Mouse (Mus musculus): ENCODE measurements around the gene Pik3cg. TPM values are rescaled to one million over a fixed set of nuclear protein-coding genes. Genes with fewer than 3 reads are reported as not detected.
A peak's percentile ranks its signal among the peaks of the same experiment; 100 is the strongest.
"Not testable (repeated sequence)": the region's sequence is repeated elsewhere in the genome, so short reads cannot be mapped to it uniquely, and the experiment has no call there.

Gene Pik3cg
- 0.03 TPM in 1 of 2 replicates, not detected in the other for polyA plus RNA-seq (2012)

DNA sequence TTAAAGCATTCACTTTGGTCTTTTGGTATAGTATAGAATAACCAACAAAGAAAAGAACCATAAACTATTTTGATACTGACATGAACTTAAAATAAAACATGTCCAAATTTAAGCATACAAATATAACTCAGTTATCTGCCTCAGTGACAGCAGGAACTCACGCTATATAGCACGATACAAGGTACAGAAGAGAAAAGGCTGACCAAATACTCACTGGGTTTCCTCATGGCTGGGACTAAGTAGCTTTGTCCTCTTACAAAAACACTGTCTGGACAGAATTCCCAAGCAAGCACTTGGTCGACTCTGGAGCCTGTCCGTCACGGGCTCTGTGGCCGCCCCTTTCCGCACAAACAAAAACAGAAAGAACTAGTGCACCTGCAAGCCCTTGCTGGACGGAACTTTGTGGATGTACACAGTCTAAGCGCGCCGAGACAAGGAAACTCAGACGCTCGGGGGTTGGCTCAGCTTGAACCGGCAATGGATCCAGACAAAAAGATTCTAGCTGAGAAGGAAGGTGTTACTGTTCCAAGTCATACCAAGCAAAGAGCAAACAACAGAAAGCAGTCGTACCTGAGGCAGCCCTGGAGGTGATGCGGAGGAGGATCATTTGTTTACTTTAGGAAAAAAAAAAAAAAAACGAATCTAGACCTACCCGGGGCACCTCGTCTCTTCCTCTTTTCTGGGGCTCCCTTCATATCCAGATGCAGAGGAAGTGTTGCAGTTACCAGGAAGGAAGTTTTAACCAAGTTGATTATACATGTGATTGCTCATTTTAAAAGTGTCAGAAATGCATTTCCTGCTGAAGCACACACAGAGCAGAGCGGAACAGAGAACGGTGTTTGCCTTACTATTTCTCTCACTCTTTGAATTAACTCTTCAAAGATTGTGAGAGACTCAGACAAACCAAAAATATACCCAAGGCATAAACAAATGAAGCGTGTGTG lies at the start of gene Pik3cg:
TSS of gene Pik3cg (minus strand) at position 712 of the 944 bp plus-strand sequence.
- no peaks in the 10 kb centered on the region for H3K27me3 ChIP-seq (ENCODE audit: control insufficient read depth)
- H3K4me3 ChIP-seq (replicated peaks), result peak within 1 kb of the TSS; percentile 72
- peaks cover 12% of the 10 kb centered on the region for H3K36me3 ChIP-seq (ENCODE audit: control insufficient read depth)
- peaks cover 25% of the 10 kb centered on the region for H3K4me1 ChIP-seq (ENCODE audit: control insufficient read depth)
- H3K9me3 ChIP-seq (ENCODE audit: control insufficient read depth, low read length), result no peaks in the 10 kb centered on the region
- TF ChIP-seq TAL1 (IDR thresholded peaks at IDR 0.05; ENCODE audit: low read length), result no peak
- TF ChIP-seq GATA1 (IDR thresholded peaks at IDR 0.05; ENCODE audit: low read length), result no peak

DNA sequence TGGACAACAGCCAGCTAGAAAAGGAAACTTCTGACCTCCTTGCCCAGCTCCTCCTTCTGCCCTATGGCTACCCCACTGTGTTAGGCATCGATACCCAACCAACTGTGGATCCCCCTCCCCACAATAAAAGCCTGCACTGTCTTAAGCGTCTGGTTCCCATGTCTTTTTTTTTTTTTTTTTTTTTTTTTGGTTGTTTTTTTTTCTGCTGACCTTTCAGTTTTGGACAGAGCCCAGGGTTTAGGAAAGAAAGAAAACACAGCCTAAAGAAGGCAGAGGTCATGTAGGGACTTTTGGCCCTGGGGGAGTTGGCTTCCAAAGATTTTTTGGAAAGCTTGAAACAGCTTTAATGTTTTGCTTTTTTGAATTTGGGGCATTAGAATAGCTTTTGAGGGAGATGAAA lies 40.0 kb upstream of the Pik3cg start:
- peaks cover 5% of the 10 kb centered on the region for H3K27me3 ChIP-seq (ENCODE audit: control insufficient read depth)
- H3K4me1 ChIP-seq (ENCODE audit: control insufficient read depth), result peaks cover 11% of the 10 kb centered on the region
- H3K36me3 ChIP-seq (ENCODE audit: control insufficient read depth), result no peaks in the 10 kb centered on the region; the same call in 1 of the 2 replicates
- no peak overlapping the region for H3K4me3 ChIP-seq (replicated peaks)
- TF ChIP-seq GATA1 (IDR thresholded peaks at IDR 0.05; ENCODE audit: low read length) (no peak), TAL1 (IDR thresholded peaks at IDR 0.05; ENCODE audit: low read length) (no peak)
- peaks cover under 1% of the 10 kb centered on the region for H3K9me3 ChIP-seq (ENCODE audit: control insufficient read depth, low read length)

DNA sequence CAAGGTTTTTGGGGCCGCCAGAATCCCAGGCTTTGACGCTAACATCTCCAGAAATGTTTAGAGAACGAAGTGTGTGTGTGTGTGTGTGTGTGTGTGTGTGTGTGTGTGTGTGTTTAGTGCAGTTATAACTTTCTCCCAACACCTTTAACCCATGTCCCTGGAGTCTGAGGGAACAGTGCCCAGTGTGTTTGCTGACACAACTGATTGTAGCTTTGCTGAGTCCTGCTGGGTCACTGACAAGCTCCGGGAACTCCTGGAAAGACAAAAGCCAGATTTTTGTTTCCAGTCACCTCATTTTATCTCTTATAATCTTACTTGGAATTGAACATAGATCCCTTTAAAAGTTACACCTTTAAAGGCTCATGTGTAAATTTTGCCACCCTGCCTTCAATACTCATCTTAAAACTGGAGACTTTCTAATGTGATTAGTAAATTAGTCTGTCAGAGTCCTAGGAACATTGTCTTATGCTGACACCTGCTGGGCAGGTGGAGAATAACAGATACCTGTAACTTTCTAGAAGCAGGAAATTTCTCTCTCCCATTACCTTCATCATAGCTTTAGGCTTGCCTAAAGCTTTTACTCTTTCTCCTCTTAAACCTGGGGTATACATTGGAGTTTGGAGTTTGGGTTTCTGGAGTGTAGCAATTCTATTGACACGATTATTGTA lies 37.2 kb upstream of the Pik3cg start:
- Histone ChIP-seq H3K27me3 (ENCODE audit: control insufficient read depth) (peaks cover 5% of the 10 kb centered on the region), H3K36me3 (ENCODE audit: control insufficient read depth) (peaks cover 10% of the 10 kb centered on the region), H3K4me3 (replicated peaks) (no peak overlapping the region), H3K9me3 (ENCODE audit: control insufficient read depth, low read length) (peaks cover 25% of the 10 kb centered on the region), H3K4me1 (ENCODE audit: control insufficient read depth) (peaks cover 33% of the 10 kb centered on the region)
- TF ChIP-seq GATA1 (IDR thresholded peaks at IDR 0.05; ENCODE audit: low read length), result no peak
- no peak for TF ChIP-seq TAL1 (IDR thresholded peaks at IDR 0.05; ENCODE audit: low read length)

DNA sequence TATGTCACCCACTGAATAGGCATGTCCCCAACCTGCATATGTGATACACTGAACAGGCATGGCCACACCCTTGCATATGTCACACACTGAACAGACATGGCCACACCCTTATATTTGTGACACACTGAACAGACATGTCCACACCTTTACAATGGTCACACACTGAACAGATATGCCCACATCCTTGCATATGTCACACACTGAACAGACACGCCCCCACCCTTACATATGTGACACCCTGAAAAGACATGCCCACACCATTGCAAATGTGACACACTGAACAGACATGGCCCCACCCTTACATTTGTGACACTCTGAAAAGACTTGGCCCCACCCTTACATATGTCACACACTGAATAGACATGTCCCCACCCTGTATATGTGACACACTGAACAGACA lies 35.1 kb upstream of the Pik3cg start:
- TF ChIP-seq TAL1 (IDR thresholded peaks at IDR 0.05; ENCODE audit: low read length) (no peak), GATA1 (IDR thresholded peaks at IDR 0.05; ENCODE audit: low read length) (no peak)
- H3K4me1 ChIP-seq (ENCODE audit: control insufficient read depth), result peaks cover 54% of the 10 kb centered on the region
- no peak overlapping the region for H3K4me3 ChIP-seq (replicated peaks)
- peaks cover 2% of the 10 kb centered on the region; the same call in 1 of the 2 replicates for H3K27me3 ChIP-seq (ENCODE audit: control insufficient read depth)
- H3K36me3 ChIP-seq (ENCODE audit: control insufficient read depth), result peaks cover 12% of the 10 kb centered on the region
- peaks cover 25% of the 10 kb centered on the region for H3K9me3 ChIP-seq (ENCODE audit: control insufficient read depth, low read length)

DNA sequence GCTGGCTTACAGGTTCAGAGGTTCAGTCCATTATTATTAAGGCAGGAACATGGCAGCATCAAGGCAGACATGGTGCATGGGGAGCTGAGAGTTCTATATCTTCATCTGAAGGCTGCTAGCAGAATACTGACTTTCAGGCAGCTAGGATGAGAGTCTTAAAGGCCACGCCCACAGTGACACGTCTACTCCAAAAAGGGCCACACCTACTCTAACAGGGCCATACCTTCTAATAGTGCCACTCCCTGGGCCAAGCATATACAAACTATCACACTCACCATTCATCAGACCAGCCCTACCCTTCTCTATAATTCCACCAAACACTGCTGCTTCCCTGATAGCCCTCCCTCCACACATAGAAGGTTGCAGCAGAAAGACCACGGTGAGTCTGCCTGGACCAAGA lies 30.7 kb upstream of the Pik3cg start:
- Histone ChIP-seq H3K9me3 (ENCODE audit: control insufficient read depth, low read length) (peaks cover 25% of the 10 kb centered on the region), H3K4me1 (ENCODE audit: control insufficient read depth) (peaks cover 90% of the 10 kb centered on the region), H3K36me3 (ENCODE audit: control insufficient read depth) (peaks cover 12% of the 10 kb centered on the region)
- not testable (repeated sequence) for H3K4me3 ChIP-seq (replicated peaks); H3K27me3 ChIP-seq (ENCODE audit: control insufficient read depth)

DNA sequence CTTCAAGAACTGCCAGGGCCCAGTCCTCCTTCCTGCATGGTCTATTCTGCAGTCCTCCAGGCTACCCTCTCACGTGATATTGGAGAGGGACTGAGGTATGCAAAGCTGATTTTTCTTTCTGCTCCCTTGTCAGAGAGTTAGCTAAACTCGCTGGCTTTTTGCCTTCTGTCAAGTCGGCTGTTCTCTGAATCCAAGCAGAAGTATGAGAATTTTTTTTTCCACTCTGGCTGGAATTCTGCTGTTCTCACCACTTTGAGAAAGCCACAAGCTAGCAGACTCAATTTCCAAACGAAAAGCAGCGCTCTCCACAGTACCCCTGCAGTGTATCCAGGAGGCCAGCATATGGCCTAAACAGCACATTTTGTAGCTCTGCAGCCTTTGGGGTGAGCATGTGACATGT lies 30.0 kb upstream of the Pik3cg start:
- no peak overlapping the region for H3K4me3 ChIP-seq (replicated peaks)
- H3K27me3 ChIP-seq (ENCODE audit: control insufficient read depth), result no peaks in the 10 kb centered on the region
- H3K4me1 ChIP-seq (ENCODE audit: control insufficient read depth), result peaks cover 90% of the 10 kb centered on the region
- peaks cover 12% of the 10 kb centered on the region for H3K36me3 ChIP-seq (ENCODE audit: control insufficient read depth)
- TF ChIP-seq GATA1 (IDR thresholded peaks at IDR 0.05; ENCODE audit: low read length) (no peak), TAL1 (IDR thresholded peaks at IDR 0.05; ENCODE audit: low read length) (no peak)
- peaks cover 23% of the 10 kb centered on the region for H3K9me3 ChIP-seq (ENCODE audit: control insufficient read depth, low read length)

DNA sequence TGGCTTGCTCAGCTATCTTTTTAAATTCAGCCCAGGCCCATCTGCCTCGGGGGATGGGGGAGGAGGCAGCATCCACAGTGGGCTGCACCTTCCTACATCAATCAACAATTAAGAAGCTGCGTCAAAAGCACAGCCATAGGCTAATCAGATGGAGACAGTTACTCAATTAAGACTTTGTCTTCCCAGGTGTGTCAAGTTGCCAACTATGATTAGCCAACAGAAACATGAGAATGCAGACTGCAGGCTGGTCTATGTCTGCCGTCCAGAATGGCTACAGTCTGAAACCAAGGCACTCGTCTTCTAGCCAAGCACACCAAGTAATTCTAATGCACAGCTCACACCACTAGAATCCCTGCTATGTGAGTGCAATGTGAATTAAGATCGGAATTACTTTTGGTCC lies 29.4 kb upstream of the Pik3cg start:
- TF ChIP-seq TAL1 (IDR thresholded peaks at IDR 0.05; ENCODE audit: low read length) (no peak), GATA1 (IDR thresholded peaks at IDR 0.05; ENCODE audit: low read length) (no peak)
- Histone ChIP-seq H3K4me1 (ENCODE audit: control insufficient read depth) (peaks cover 90% of the 10 kb centered on the region), H3K9me3 (ENCODE audit: control insufficient read depth, low read length) (peaks cover 17% of the 10 kb centered on the region), H3K4me3 (replicated peaks) (no peak overlapping the region), H3K27me3 (ENCODE audit: control insufficient read depth) (no peaks in the 10 kb centered on the region), H3K36me3 (ENCODE audit: control insufficient read depth) (peaks cover 12% of the 10 kb centered on the region)

DNA sequence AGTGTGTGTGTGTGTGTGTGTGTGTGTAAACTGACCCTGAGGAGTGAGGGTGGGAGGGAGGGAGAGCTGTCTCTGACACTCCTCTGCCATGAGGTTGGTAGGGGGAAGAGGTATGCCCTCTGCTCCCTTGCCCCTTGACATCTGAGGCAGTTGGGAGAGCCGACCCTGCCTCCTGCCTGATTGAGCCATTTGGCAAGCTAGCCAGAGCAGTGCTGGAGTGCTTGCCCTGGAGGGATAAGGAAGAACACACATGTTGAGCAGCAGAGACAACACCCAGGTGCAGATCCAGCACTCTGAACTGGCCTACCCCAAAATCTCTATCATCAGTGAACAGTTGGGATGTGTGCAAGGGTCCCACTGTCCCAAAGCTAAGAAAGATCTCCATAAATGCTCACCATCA lies 28.7 kb upstream of the Pik3cg start:
- TF ChIP-seq TAL1 (IDR thresholded peaks at IDR 0.05; ENCODE audit: low read length) (no peak), GATA1 (IDR thresholded peaks at IDR 0.05; ENCODE audit: low read length) (no peak)
- peaks cover 10% of the 10 kb centered on the region for H3K36me3 ChIP-seq (ENCODE audit: control insufficient read depth)
- peaks cover 91% of the 10 kb centered on the region for H3K4me1 ChIP-seq (ENCODE audit: control insufficient read depth)
- H3K27me3 ChIP-seq (ENCODE audit: control insufficient read depth), result no peaks in the 10 kb centered on the region
- peaks cover 10% of the 10 kb centered on the region for H3K9me3 ChIP-seq (ENCODE audit: control insufficient read depth, low read length)
- no peak overlapping the region for H3K4me3 ChIP-seq (replicated peaks)

DNA sequence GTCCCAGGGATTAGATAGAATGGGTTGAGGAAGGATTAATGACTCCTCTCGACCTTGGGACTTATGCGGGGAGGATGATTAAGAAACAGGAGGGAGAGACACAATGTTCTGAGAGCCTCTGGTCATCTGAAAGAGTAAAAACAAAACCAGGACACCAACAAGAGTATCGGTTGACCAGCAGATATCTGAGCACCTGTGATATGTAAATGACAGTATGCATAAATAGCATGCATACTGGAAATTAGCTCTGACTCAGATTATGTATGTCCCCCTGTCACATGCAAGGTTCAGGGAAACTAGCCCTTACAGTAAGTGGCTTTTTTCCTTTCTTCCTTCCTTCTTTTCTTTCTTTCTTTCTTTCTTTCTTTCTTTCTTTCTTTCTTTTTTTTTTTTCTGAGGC lies 28.0 kb upstream of the Pik3cg start:
- H3K36me3 ChIP-seq (ENCODE audit: control insufficient read depth), result peaks cover 7% of the 10 kb centered on the region; the same call in 1 of the 2 replicates
- no peaks in the 10 kb centered on the region for H3K27me3 ChIP-seq (ENCODE audit: control insufficient read depth)
- peaks cover 6% of the 10 kb centered on the region for H3K9me3 ChIP-seq (ENCODE audit: control insufficient read depth, low read length)
- no peak for TF ChIP-seq GATA1 (IDR thresholded peaks at IDR 0.05; ENCODE audit: low read length)
- no peak for TF ChIP-seq TAL1 (IDR thresholded peaks at IDR 0.05; ENCODE audit: low read length)
- no peak overlapping the region for H3K4me3 ChIP-seq (replicated peaks)
- peaks cover 95% of the 10 kb centered on the region for H3K4me1 ChIP-seq (ENCODE audit: control insufficient read depth)
